Mouse (Mus musculus) heart, embryonic 12.5 days (tissue): ENCODE measurements around the gene Erbb3. TPM values are rescaled to one million over a fixed set of nuclear protein-coding genes. Genes with fewer than 3 reads are reported as not detected.
"Not testable (repeated sequence)": the region's sequence is repeated elsewhere in the genome, so short reads cannot be mapped to it uniquely, and the experiment has no call there.

ENCODE experiments used
- ATAC-seq: fragments of 200-750 bp; cut with Nextera tagmentation; 2 replicates; pipeline ENCODE4 v1.8.0; 2017; ENCODE audit warnings: moderate TSS enrichment, moderate library complexity; ENCODE audit not compliant: insufficient number of reproducible peaks, low FRiP score
- H3K27ac ChIP-seq: fragments of 300-500 bp; sonication (generic); 2 replicates; pipeline ENCODE4 v1.5.1; 2016; ENCODE audit warnings: mild to moderate bottlenecking, moderate library complexity; ENCODE audit not compliant: poor library complexity, severe bottlenecking
- H3K27me3 ChIP-seq: fragments of 300-500 bp; sonication (generic); replicated peaks from 2 replicates; pipeline ENCODE4 v1.6.1; 2016; ENCODE audit warnings: mild to moderate bottlenecking, moderate library complexity
- H3K36me3 ChIP-seq: fragments of 300-500 bp; sonication (generic); 2 replicates; pipeline ENCODE4 v1.6.1; 2016; ENCODE audit warnings: mild to moderate bottlenecking, moderate library complexity
- H3K4me1 ChIP-seq: fragments of 300-500 bp; sonication (generic); replicated peaks from 2 replicates; pipeline ENCODE4 v1.6.1; 2016; ENCODE audit warnings: mild to moderate bottlenecking
- H3K4me2 ChIP-seq: fragments of 300-500 bp; sonication (generic); 2 replicates; pipeline ENCODE4 v1.6.1; 2016; ENCODE audit warnings: mild to moderate bottlenecking, moderate library complexity
- H3K4me3 ChIP-seq: fragments of 300-500 bp; sonication (generic); 2 replicates; pipeline ENCODE4 v1.5.1; 2016; ENCODE audit warnings: mild to moderate bottlenecking
- H3K9ac ChIP-seq: fragments of 300-500 bp; sonication (generic); 2 replicates; pipeline ENCODE4 v1.6.1; 2016; ENCODE audit warnings: mild to moderate bottlenecking, moderate library complexity
- H3K9me3 ChIP-seq: fragments of 300-500 bp; sonication (generic); replicated peaks from 2 replicates; pipeline ENCODE4 v1.6.1; 2016; ENCODE audit warnings: mild to moderate bottlenecking, moderate library complexity
- WGBS: fragments of 180-500 bp; shearing (Covaris S2); methylation state at CpG from one replicate; pipeline ENCODE4 v1.1.7; 2016; 5-methylcytosine and 5-hydroxymethylcytosine counted together
- polyA plus RNA-seq: library from polyadenylated mRNA; unstranded; fragments of >200 nt; fragmentation: Nextera tagmentation; extraction: Ambion mirVana; gene quantifications from 2 replicates; pipeline ENCODE4 v1.2.1, GENCODE M21; 2016

The Erbb3 gene
- 7.5 and 7.6 TPM in 2 replicates for polyA plus RNA-seq

GRCm38 (mm10) chr10:128589464-128590192, at the start of gene Erbb3:
Gene Erbb3, minus strand, starts transcription at chr10:128589652.
- Histone ChIP-seq H3K36me3 (no peaks in the 10 kb centered on the region), H3K27ac (0 out of 2 replicates have a peak within 1 kb of the TSS, but pooled peaks have one; percentile 19), H3K4me1 (peaks cover 23% of the 10 kb centered on the region), H3K27me3 (peaks cover 41% of the 10 kb centered on the region), H3K4me2 (peak within 1 kb of the TSS; percentile 95), H3K4me3 (peak within 1 kb of the TSS; percentile 71), H3K9ac (peak within 1 kb of the TSS; percentile 74), H3K9me3 (no peaks in the 10 kb centered on the region)
- 0% methylated on average over 32 of the region's 43 CpGs for WGBS
- peak; percentile 59 for ATAC-seq

DNA sequence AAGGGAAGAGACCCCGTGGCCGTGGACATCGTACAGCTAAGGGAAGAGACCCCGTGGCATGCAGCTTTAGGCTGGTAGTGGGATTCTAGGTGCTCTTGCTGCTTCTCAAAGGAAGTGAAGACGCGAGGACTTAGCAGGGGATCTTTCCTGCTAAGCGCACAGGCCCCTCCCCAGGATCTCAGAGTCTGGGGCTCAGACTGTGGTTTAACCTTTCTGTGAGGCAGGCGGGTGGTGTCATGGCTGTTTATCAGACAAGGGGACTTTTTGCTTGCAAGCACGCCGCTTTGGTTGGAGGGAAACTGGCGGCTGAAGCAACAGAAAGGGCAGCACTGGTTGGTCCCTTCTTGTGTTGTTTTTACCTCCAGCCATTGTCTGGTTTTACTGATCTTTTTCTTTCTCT, 47.6 kb upstream of the Erbb3 start:
- peaks cover 11% of the 10 kb centered on the region; the same call in 1 of the 2 replicates for H3K36me3 ChIP-seq
- H3K9ac ChIP-seq = peak overlapping the region; percentile 24
- peak overlapping the region; percentile 57 for H3K4me2 ChIP-seq
- ATAC-seq = no peak
- H3K4me3 ChIP-seq = peak overlapping the region; percentile 14; the same call in 1 of the 2 replicates
- H3K27ac ChIP-seq = no peak overlapping the region
- H3K27me3 ChIP-seq = peaks cover 8% of the 10 kb centered on the region; the same call in 1 of the 2 replicates
- WGBS = 13% methylated on average over 11 of the region's 11 CpGs
- H3K4me1 ChIP-seq = peaks cover 19% of the 10 kb centered on the region
- H3K9me3 ChIP-seq = no peaks in the 10 kb centered on the region

GRCm38 (mm10) chr10:128636561-128636960, 47.1 kb upstream of the Erbb3 start:
- Histone ChIP-seq H3K4me3 (no peak overlapping the region), H3K36me3 (peaks cover 11% of the 10 kb centered on the region; the same call in 1 of the 2 replicates), H3K9ac (no peak overlapping the region), H3K27ac (no peak overlapping the region), H3K4me2 (peak overlapping the region; percentile 57; the same call in 1 of the 2 replicates), H3K4me1 (peaks cover 14% of the 10 kb centered on the region), H3K27me3 (peaks cover 8% of the 10 kb centered on the region; the same call in 1 of the 2 replicates), H3K9me3 (no peaks in the 10 kb centered on the region)
- ATAC-seq = no peak
- WGBS = 38% methylated on average over 6 of the region's 6 CpGs

GRCm38 (mm10) chr10:128635697-128636096, 46.2 kb upstream of the Erbb3 start:
- Histone ChIP-seq H3K27ac (no peak overlapping the region), H3K36me3 (peaks cover 9% of the 10 kb centered on the region; the same call in 1 of the 2 replicates), H3K4me3 (no peak overlapping the region), H3K9me3 (no peaks in the 10 kb centered on the region), H3K27me3 (peaks cover 8% of the 10 kb centered on the region; the same call in 1 of the 2 replicates), H3K4me2 (no peak overlapping the region), H3K9ac (no peak overlapping the region), H3K4me1 (peaks cover 14% of the 10 kb centered on the region)
- 89% methylated on average over 13 of the region's 13 CpGs for WGBS
- ATAC-seq = no peak

DNA sequence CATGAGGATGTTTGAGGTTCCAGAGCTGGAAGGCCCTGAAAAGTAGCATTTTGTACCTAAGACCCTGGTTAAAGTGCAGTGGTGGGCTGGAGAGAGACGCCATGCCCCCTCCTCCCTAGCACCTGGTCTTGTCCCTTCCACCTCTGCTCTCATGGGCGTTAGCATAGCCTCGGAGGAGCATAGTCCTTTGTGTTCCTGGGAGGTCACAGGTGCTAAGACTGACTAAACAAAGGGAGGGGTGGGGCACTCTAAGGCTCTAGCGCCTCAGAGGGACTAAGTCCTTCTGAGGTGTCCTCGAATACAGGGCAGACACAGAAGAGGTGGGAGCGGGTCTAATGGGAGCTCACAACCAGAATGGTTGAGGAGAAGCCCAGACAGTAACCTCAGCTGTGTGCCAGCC, 42.1 kb upstream of the Erbb3 start:
- Histone ChIP-seq H3K27ac (no peak overlapping the region), H3K9me3 (no peaks in the 10 kb centered on the region), H3K4me3 (no peak overlapping the region), H3K9ac (no peak overlapping the region), H3K36me3 (peaks cover 9% of the 10 kb centered on the region; the same call in 1 of the 2 replicates), H3K4me1 (peaks cover under 1% of the 10 kb centered on the region; the same call in 1 of the 2 replicates), H3K27me3 (peaks cover 8% of the 10 kb centered on the region; the same call in 1 of the 2 replicates), H3K4me2 (no peak overlapping the region)
- 28% methylated on average over 6 of the region's 6 CpGs for WGBS
- no peak for ATAC-seq

GRCm38 (mm10) chr10:128630306-128630705, 40.9 kb upstream of the Erbb3 start:
- ATAC-seq, H3K4me2 ChIP-seq, H3K27ac ChIP-seq, H3K4me3 ChIP-seq, H3K4me1 ChIP-seq, H3K27me3 ChIP-seq, H3K9ac ChIP-seq, H3K9me3 ChIP-seq: not testable (repeated sequence)
- peaks cover 10% of the 10 kb centered on the region; the same call in 1 of the 2 replicates for H3K36me3 ChIP-seq
- WGBS = 71% methylated on average over 5 of the region's 5 CpGs

DNA sequence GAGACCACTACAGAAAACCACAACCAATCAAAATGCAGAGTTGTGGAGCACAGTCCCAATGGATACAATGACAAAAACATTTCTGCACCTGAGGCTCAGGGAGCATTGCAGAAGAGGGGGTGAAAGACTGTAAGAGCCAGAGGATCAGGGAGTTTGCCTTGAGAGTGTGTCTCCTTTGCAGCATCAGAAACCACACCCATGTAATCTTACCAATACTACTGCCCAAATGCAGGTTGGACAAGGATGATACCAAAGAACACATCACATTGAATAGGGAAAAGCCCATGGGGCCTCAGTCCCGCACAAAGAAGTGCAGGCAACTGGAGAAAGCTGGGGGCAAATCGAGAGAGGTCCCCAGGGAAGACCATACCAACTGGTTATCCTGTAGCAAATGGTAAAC, 40.3 kb upstream of the Erbb3 start:
- Histone ChIP-seq H3K4me2 (no peak overlapping the region), H3K36me3 (peaks cover 14% of the 10 kb centered on the region), H3K9me3 (no peaks in the 10 kb centered on the region), H3K27ac (no peak overlapping the region), H3K4me1 (peaks cover 8% of the 10 kb centered on the region), H3K27me3 (peaks cover 8% of the 10 kb centered on the region; the same call in 1 of the 2 replicates), H3K9ac (no peak overlapping the region), H3K4me3 (no peak overlapping the region)
- 75% methylated on average over 2 of the region's 2 CpGs for WGBS
- ATAC-seq = no peak

DNA sequence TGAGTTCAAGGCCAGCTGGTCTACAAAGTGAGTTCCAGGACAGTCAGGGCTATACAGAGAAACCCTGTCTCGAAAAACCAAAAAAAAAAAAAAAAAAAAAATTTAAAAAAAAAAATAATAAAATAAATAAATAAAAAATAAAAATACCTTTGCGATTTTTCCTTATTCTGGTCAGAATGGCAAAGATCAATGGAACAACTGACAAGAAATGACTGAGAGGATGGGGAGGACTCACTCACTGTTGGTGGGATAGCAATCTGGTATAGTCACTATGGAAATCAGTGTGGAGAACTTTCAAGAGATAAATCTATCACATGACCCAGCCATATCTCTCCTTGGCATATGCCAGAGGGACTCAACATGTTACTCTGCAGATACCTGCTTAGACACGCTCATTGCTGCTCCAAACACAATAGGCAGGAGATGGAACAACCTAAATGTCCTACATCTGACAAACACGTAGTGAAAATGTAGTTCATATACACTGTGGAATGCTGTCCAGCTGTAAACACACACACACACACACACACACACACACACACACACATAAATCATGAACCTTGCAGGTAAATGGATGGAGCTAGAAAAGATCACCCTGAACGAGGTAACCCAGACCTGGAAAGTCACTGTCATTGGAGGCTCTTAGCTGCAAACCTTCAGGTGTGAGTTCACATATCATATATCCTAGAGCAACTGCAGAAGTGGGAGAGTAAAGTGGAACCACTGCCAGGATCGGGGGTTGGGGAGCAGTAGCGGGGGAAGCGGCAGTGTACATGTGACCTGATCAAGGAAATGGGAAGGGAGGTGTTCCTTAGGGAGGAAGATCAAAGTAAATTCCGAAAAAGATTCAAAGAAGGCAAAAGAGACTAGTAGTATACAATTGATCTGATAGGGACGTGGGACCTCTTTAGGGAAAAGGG, 38.2 kb upstream of the Erbb3 start:
- 76% methylated on average over 10 of the region's 10 CpGs for WGBS
- peaks cover 28% of the 10 kb centered on the region for H3K36me3 ChIP-seq
- no peak overlapping the region for H3K27ac ChIP-seq
- no peaks in the 10 kb centered on the region for H3K9me3 ChIP-seq
- H3K4me1 ChIP-seq = peaks cover 8% of the 10 kb centered on the region
- H3K9ac ChIP-seq = no peak overlapping the region
- no peaks in the 10 kb centered on the region for H3K27me3 ChIP-seq
- no peak overlapping the region for H3K4me3 ChIP-seq
- no peak overlapping the region for H3K4me2 ChIP-seq
- no peak for ATAC-seq

- WGBS = 1% methylated on average over 40 of the region's 40 CpGs
- peak; percentile 97 for ATAC-seq
- peaks cover 29% of the 10 kb centered on the region for H3K36me3 ChIP-seq
Observed at GRCm38 (mm10) chr10:128626311-128627310, 37.2 kb upstream of the Erbb3 start, which contains the start of gene Rps26. Gene Rps26, minus strand, starts transcription at chr10:128626747.

DNA sequence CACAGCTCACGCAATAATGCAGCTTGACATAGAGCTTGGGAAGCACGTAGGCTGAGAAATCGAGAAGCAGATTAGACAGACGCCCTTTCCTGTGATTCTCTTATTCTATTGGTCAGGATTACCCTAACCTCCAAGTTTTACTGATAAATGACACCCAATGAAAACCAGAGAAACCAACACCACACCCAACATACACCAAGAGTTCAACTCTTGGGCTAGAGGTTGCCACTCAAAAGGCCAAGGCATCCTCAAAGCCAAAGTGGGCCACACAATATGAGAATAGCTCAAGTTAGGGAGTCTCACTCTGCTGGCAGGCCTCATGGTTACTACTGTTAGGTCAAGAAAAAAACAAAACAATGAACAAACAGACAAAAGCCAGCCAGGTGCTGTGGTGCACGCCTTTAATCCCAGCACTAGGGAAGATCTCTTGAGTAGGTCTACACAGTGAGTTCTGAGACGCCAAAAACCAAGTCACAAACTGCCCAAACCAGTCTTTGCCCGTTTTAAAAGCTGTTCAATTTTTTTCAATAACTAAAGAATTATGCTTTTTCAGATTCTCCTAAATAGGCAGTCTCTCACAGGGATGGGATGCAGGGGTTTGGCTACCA, 35.9 kb upstream of the Erbb3 start:
- Histone ChIP-seq H3K27ac (peak overlapping the region; percentile 75; the same call in 1 of the 2 replicates), H3K36me3 (peaks cover 29% of the 10 kb centered on the region), H3K4me1 (peaks cover 8% of the 10 kb centered on the region), H3K9me3 (no peaks in the 10 kb centered on the region), H3K4me2 (peak overlapping the region; percentile 90), H3K27me3 (no peaks in the 10 kb centered on the region), H3K4me3 (peak overlapping the region; percentile 99), H3K9ac (peak overlapping the region; percentile 96)
- no peak for ATAC-seq
- 34% methylated on average over 7 of the region's 7 CpGs for WGBS

More at GRCm38 (mm10) chr10:128626311-128627310, 37.2 kb upstream of the Erbb3 start, which contains the start of gene Rps26:
- H3K4me3 ChIP-seq = peak within 1 kb of the TSS; percentile 99
- no peaks in the 10 kb centered on the region for H3K27me3 ChIP-seq
- H3K4me1 ChIP-seq = peaks cover 8% of the 10 kb centered on the region
- H3K9me3 ChIP-seq = no peaks in the 10 kb centered on the region
- H3K9ac ChIP-seq = peak within 1 kb of the TSS; percentile 96
- peak within 1 kb of the TSS; percentile 90 for H3K4me2 ChIP-seq
- peak within 1 kb of the TSS; percentile 75 for H3K27ac ChIP-seq
